Mouse (Mus musculus) limb, embryonic 14.5 days (tissue): ENCODE results near the gene Eef1b2. TPM values are rescaled to one million over a fixed set of nuclear protein-coding genes. Genes with fewer than 3 reads are reported as not detected.
A peak's percentile ranks its signal among the peaks of the same experiment; 100 is the strongest.
"Not testable (repeated sequence)": the region's sequence is repeated elsewhere in the genome, so short reads cannot be mapped to it uniquely, and the experiment has no call there.

ENCODE experiments used
- ATAC-seq: fragments of 200-750 bp; cut with Nextera tagmentation; 2 replicates; pipeline ENCODE4 v1.8.0; 2017; ENCODE audit warnings: low read depth, moderate number of reproducible peaks, moderate TSS enrichment; ENCODE audit not compliant: low FRiP score
- DNase-seq: peaks from one replicate; pipeline ENCODE4 v3.0.0-alpha.2; 2015; ENCODE audit warnings: low spot score
- H3K27ac ChIP-seq: fragments of 300-500 bp; sonication (generic); replicated peaks from 2 replicates; pipeline ENCODE4 v1.5.1; 2014; ENCODE audit warnings: low read depth, mild to moderate bottlenecking, low read length, moderate library complexity, mixed read lengths
- H3K27me3 ChIP-seq: fragments of 300-500 bp; sonication (generic); 2 replicates; pipeline ENCODE4 v1.6.1; 2014; ENCODE audit warnings: low read length, mixed read lengths; ENCODE audit not compliant: control insufficient read depth, insufficient read depth
- H3K36me3 ChIP-seq: fragments of 300-500 bp; sonication (generic); 2 replicates; pipeline ENCODE4 v1.6.1; 2014; ENCODE audit warnings: mild to moderate bottlenecking, low read length, moderate library complexity, mixed read lengths; ENCODE audit not compliant: control insufficient read depth, insufficient read depth
- H3K4me1 ChIP-seq: fragments of 300-500 bp; sonication (generic); 2 replicates; pipeline ENCODE4 v1.6.1; 2014; ENCODE audit warnings: antibody characterized with exemption, low read length, mixed read lengths; ENCODE audit not compliant: control insufficient read depth, insufficient read depth
- H3K4me2 ChIP-seq: fragments of 300-500 bp; sonication (generic); replicated peaks from 2 replicates; pipeline ENCODE4 v1.6.1; 2014; ENCODE audit warnings: low read depth, mild to moderate bottlenecking, low read length, moderate library complexity; ENCODE audit not compliant: severe bottlenecking
- H3K4me3 ChIP-seq: fragments of 300-500 bp; sonication (generic); replicated peaks from 2 replicates; pipeline ENCODE4 v1.5.1; 2014; ENCODE audit warnings: low read length
- H3K9ac ChIP-seq: fragments of 300-500 bp; sonication (generic); 2 replicates; pipeline ENCODE4 v1.6.1; 2014; ENCODE audit warnings: mild to moderate bottlenecking, low read depth, low read length, moderate library complexity; ENCODE audit not compliant: severe bottlenecking
- H3K9me3 ChIP-seq: fragments of 300-500 bp; sonication (generic); 2 replicates; pipeline ENCODE4 v1.6.1; 2016; ENCODE audit warnings: low read length; ENCODE audit not compliant: control insufficient read depth
- POLR2A ChIP-seq: fragments of 200-500 bp; IDR thresholded peaks from 2 replicates; pipeline ENCODE4 v1.8.0; 2012; ENCODE audit warnings: inconsistent platforms, mild to moderate bottlenecking, moderate library complexity, borderline replicate concordance; ENCODE audit not compliant: insufficient read depth, insufficient read length; ENCODE audit errors: extremely low read depth
- WGBS: fragments of 180-500 bp; shearing (Covaris S2); extraction: QIAGEN DNeasy Blood & Tissue Kit; methylation state at CpG from one replicate; pipeline ENCODE4 v1.1.7; 2014; 5-methylcytosine and 5-hydroxymethylcytosine counted together
- polyA plus RNA-seq, 2 experiments: library from polyadenylated mRNA; depleted of rRNA in 1 of 2; stranded (reverse) in 1 of 2; unstranded in 1 of 2; fragments of >200 nt; fragmentation: Nextera tagmentation in 1 of 2; extraction: Ambion mirVana in 1 of 2; gene quantifications; 2 replicates each; pipeline versions ENCODE4 v1.2.1 to v1.2.3; 2012 to 2014

Eef1b2 gene
- polyA plus RNA-seq, 2 experiments = 750 to 1,108 TPM

- TF ChIP-seq POLR2A = no peak
- peak overlapping the region; percentile 88 for H3K9ac ChIP-seq
- H3K9me3 ChIP-seq = no peaks in the 10 kb centered on the region
- peak overlapping the region; percentile 71 for H3K4me2 ChIP-seq
- peak overlapping the region; percentile 62 for H3K27ac ChIP-seq
- peaks cover 19% of the 10 kb centered on the region for H3K4me1 ChIP-seq
- H3K4me3 ChIP-seq = peak overlapping the region; percentile 62
- H3K36me3 ChIP-seq = peaks cover 36% of the 10 kb centered on the region
- no peaks in the 10 kb centered on the region for H3K27me3 ChIP-seq
- WGBS = under 1% methylated on average over 13 of the region's 14 CpGs
- DNase-seq (no peak), ATAC-seq (peak; percentile 14)
Observed at GRCm38 (mm10) chr1:63176259-63176603, 394 bp upstream of the Eef1b2 start.

GRCm38 (mm10) chr1:63178308-63178707 lies 1.7 kb downstream of the Eef1b2 start:
- Histone ChIP-seq H3K27ac (no peak overlapping the region), H3K4me1 (peaks cover 19% of the 10 kb centered on the region), H3K9ac (peak overlapping the region; percentile 88; the same call in 1 of the 2 replicates), H3K9me3 (no peaks in the 10 kb centered on the region), H3K4me2 (peak overlapping the region; percentile 71), H3K36me3 (peaks cover 28% of the 10 kb centered on the region), H3K27me3 (no peaks in the 10 kb centered on the region), H3K4me3 (peak overlapping the region; percentile 62)
- TF ChIP-seq POLR2A = no peak
- 79% methylated on average over 3 of the region's 3 CpGs for WGBS
- DNase-seq (no peak), ATAC-seq (no peak)

- DNase-seq (no peak), ATAC-seq (no peak)
- no peaks in the 10 kb centered on the region for H3K27me3 ChIP-seq
- H3K27ac ChIP-seq = no peak overlapping the region
- H3K4me2 ChIP-seq = no peak overlapping the region
- H3K9me3 ChIP-seq = no peaks in the 10 kb centered on the region
- no peak overlapping the region for H3K4me3 ChIP-seq
- peaks cover 13% of the 10 kb centered on the region for H3K4me1 ChIP-seq
- peaks cover 28% of the 10 kb centered on the region for H3K36me3 ChIP-seq
- H3K9ac ChIP-seq = no peak overlapping the region
- WGBS = 90% methylated on average over 4 of the region's 4 CpGs
- no peak for TF ChIP-seq POLR2A
Observed at GRCm38 (mm10) chr1:63180122-63180521, 3.5 kb downstream of the Eef1b2 start.

GRCm38 (mm10) chr1:63180575-63180974 lies 4.0 kb downstream of the Eef1b2 start:
- ATAC-seq, H3K4me1 ChIP-seq, H3K4me3 ChIP-seq, H3K9me3 ChIP-seq, H3K9ac ChIP-seq, H3K4me2 ChIP-seq, H3K27ac ChIP-seq, H3K27me3 ChIP-seq, DNase-seq: not testable (repeated sequence)
- WGBS = 70% methylated on average over 4 of the region's 4 CpGs
- peaks cover 28% of the 10 kb centered on the region for H3K36me3 ChIP-seq

- 0 out of 2 replicates have a peak, but pooled peaks have one; percentile 14 for TF ChIP-seq POLR2A
- H3K36me3 ChIP-seq = peaks cover 28% of the 10 kb centered on the region
- DNase-seq = peak; percentile 99
- H3K9ac ChIP-seq = no peak overlapping the region
- WGBS = 5% methylated on average over 3 of the region's 3 CpGs
- H3K4me3 ChIP-seq = no peak overlapping the region
- H3K4me1 ChIP-seq = 0 out of 2 replicates have a peak, but pooled peaks cover 7% of the 10 kb centered on the region
- H3K27ac ChIP-seq = no peak overlapping the region
- H3K9me3 ChIP-seq = no peaks in the 10 kb centered on the region
- no peaks in the 10 kb centered on the region for H3K27me3 ChIP-seq
- peak; percentile 62 for ATAC-seq
- H3K4me2 ChIP-seq = no peak overlapping the region
Observed at GRCm38 (mm10) chr1:63181019-63181418, 4.4 kb downstream of the Eef1b2 start.

GRCm38 (mm10) chr1:63181480-63181879 lies 4.9 kb downstream of the Eef1b2 start:
- H3K9me3 ChIP-seq = no peaks in the 10 kb centered on the region
- 97% methylated on average over 1 of the region's 1 CpGs for WGBS
- no peak overlapping the region for H3K4me2 ChIP-seq
- no peak overlapping the region for H3K27ac ChIP-seq
- no peaks in the 10 kb centered on the region for H3K27me3 ChIP-seq
- no peak overlapping the region for H3K9ac ChIP-seq
- no peak overlapping the region for H3K4me3 ChIP-seq
- DNase-seq = no peak
- ATAC-seq = no peak
- 0 out of 2 replicates have a peak, but pooled peaks cover 7% of the 10 kb centered on the region for H3K4me1 ChIP-seq
- H3K36me3 ChIP-seq = peaks cover 28% of the 10 kb centered on the region
- no peak for TF ChIP-seq POLR2A
